Mouse (Mus musculus) cerebellum, postnatal 10 days (tissue): ENCODE measurements at regions not wholly inside any gene's neighbourhood (a gene's known extent, or its start where the extent isn't known, plus 50 kb on each side); places are given as distances from the start of the nearest gene placed in this dataset.

ENCODE experiments used
- DNase-seq, 2 experiments: peaks; one replicate each; pipeline ENCODE4 v3.0.0; 2021; ENCODE audit warnings: mixed read lengths in 2 of 2

GRCm38 (mm10) chr10:44939403-44939802 lies 127.6 kb upstream of the Prep start:
- peak; percentile 73 to 79 for DNase-seq

- DNase-seq: no peak
Observed at GRCm38 (mm10) chr10:44936976-44937500, 130.0 kb upstream of the Prep start.

GRCm38 (mm10) chr10:44930796-44931195 lies 136.2 kb upstream of the Prep start:
- DNase-seq: peak; percentile 68 to 69

- no peak for DNase-seq
Observed at GRCm38 (mm10) chr10:44913751-44914388, 153.1 kb upstream of the Prep start.

GRCm38 (mm10) chr10:44904520-44904919 lies 162.5 kb upstream of the Prep start:
- no peak for DNase-seq

- DNase-seq: no peak
Observed at GRCm38 (mm10) chr10:44901203-44901602, 165.8 kb upstream of the Prep start.

GRCm38 (mm10) chr10:44892124-44892523 lies 174.9 kb upstream of the Prep start:
- no peak for DNase-seq

- DNase-seq: no peak
Observed at GRCm38 (mm10) chr10:44887081-44887683, 179.8 kb upstream of the Prep start.

GRCm38 (mm10) chr10:44881967-44882366 lies 185.0 kb upstream of the Prep start:
- no peak for DNase-seq

GRCm38 (mm10) chr10:44877076-44877663 lies 189.8 kb upstream of the Prep start:
- no peak for DNase-seq

- no peak for DNase-seq
Observed at GRCm38 (mm10) chr10:44873642-44874285, 193.2 kb upstream of the Prep start.

GRCm38 (mm10) chr10:44864191-44864747 lies 202.7 kb upstream of the Prep start:
- no peak for DNase-seq

- peak; percentile 64 for DNase-seq
Observed at GRCm38 (mm10) chr10:44862360-44862674, 204.7 kb upstream of the Prep start.

- peak in 1 of 2 experiments; percentile 6 for DNase-seq
Observed at GRCm38 (mm10) chr10:44861671-44862359, 205.2 kb upstream of the Prep start.

GRCm38 (mm10) chr10:44857444-44857843 lies 209.6 kb upstream of the Prep start:
- no peak for DNase-seq

GRCm38 (mm10) chr10:44854109-44854508 lies 212.9 kb upstream of the Prep start:
- DNase-seq: no peak

GRCm38 (mm10) chr10:44849016-44849415 lies 218.0 kb upstream of the Prep start:
- DNase-seq: no peak

- no peak for DNase-seq
Observed at GRCm38 (mm10) chr10:44846765-44847164, 220.2 kb upstream of the Prep start.

- DNase-seq: peak; percentile 4 to 5
Observed at GRCm38 (mm10) chr10:44846149-44846548, 220.9 kb upstream of the Prep start.

- no peak for DNase-seq
Observed at GRCm38 (mm10) chr10:44840449-44840848, 226.6 kb upstream of the Prep start.

GRCm38 (mm10) chr10:44832455-44832854 lies 234.5 kb upstream of the Prep start:
- no peak for DNase-seq

GRCm38 (mm10) chr10:44826271-44826670 lies 240.7 kb upstream of the Prep start:
- DNase-seq: no peak

- DNase-seq: no peak
Observed at GRCm38 (mm10) chr10:44821666-44822065, 245.3 kb upstream of the Prep start.
